Mouse (Mus musculus): ENCODE measurements around the gene Btbd8. TPM values are rescaled to one million over a fixed set of nuclear protein-coding genes. Genes with fewer than 3 reads are reported as not detected.

Btbd8 gene
- total RNA-seq, 4 experiments from 2014 or later = 4.9 to 6.3 (median 5.5) TPM

GRCm38 (mm10) chr5:107516087-107516486, 78.3 kb downstream of the Btbd8 start:
- DNase-seq (ENCODE audit: low spot score) = no peak

DNA sequence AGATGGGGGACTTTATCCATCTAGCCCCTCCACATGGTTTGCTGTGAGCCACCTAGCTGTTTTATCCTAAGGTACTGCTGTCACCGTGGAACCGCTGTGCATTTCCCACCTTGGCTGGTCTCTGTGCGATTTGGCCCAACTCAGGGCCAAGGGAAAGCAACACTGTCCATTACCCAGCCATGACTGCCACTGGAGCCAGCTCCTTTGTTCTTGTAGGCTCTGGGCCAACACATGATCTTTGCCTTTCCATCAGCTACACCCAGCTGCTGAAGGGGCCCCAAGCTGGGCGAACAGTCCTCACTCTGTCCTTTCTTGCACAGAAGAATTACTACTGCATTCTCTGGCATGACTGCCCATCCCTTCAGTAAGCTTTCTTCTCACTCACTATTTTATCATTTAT, 80.8 kb downstream of the Btbd8 start:
- no peak for DNase-seq (ENCODE audit: low spot score)

DNA sequence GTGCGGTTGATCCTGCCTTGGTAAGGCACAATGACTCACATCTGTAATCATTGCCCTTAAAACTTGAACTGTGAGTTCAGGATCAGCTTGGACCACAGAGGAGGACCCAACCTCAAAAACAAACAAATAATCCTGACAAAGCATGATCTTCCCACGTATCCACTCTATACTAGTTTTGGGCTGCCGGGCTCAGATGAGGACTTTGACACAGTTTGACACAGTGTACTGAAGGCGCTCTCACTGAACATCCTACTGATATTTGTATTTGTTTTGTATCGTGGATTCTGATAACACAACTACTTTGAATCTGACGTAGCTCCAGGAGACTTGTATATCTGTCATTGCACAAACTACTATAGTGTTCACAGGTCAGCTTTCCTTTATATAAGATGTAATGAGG, 83.6 kb downstream of the Btbd8 start:
- DNase-seq (ENCODE audit: low spot score) = no peak

- DNase-seq (ENCODE audit: low spot score) = peak; percentile 48
Measured at GRCm38 (mm10) chr5:107521897-107522296, 84.1 kb downstream of the Btbd8 start.

GRCm38 (mm10) chr5:107524281-107524680, 86.5 kb downstream of the Btbd8 start:
- no peak for DNase-seq (ENCODE audit: low spot score)

DNA sequence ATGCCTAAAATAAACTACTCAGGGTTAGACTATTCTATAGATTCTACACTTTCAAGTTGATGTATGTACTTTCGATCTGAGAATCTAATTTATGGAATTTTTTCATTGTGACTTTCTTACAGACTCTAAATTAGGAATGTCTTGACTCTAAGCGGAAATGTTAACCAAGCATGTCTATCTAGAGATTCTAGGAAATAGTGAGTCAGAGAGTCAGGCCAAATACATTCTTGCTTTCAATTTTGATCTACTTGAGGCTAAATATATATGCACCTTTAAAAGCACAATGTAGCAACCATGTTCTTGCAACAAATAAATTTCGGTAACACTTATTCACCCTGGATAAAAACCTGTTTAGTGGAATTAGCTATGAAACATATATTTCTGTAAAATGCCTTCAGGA, 91.1 kb downstream of the Btbd8 start:
- no peak for DNase-seq (ENCODE audit: low spot score)

DNA sequence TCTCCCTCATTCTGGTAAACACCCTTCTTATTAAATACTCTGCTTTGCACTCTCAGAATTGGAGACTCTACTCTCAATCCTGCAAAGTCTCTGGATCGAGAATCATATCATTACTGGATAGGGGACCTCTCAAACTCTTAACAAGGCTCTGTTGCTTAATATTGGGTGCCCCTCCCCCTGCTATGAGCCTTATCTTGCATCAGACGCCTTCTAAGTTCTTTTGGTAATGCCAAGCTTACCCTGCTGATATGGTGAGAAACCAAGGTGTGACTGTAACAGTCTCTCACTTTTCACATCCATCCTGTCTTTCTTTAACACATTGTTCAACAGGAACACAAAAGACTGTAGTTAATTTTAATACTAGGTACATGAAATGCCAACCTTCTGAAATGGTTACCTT, 95.8 kb downstream of the Btbd8 start:
- DNase-seq (ENCODE audit: low spot score) = no peak

DNA sequence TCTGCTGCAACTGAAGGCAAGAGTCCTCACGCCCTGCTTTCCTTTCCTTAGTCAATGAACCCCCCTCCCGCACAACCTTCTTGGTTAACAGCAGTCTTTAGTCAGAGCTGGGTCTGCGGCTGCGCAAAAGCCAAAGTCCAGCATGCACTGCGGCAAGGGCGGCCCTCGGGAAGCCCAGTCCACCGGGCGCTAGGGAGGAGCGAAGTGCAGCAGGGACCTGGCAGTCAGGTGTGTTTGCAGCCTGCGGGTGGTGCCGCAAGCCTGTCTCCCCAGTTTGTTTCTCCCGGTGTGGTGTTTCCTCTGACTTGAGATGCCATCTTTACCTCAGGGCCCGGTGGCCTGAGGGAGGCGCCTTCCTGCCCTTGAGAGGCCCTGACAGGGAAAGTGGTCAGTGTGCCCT, 96.8 kb downstream of the Btbd8 start, which contains the start of gene 1700028K03Rik:
Gene 1700028K03Rik, plus strand, starts transcription at position 129 of the 400 bp plus-strand sequence.
- DNase-seq (ENCODE audit: low spot score) = no peak

DNA sequence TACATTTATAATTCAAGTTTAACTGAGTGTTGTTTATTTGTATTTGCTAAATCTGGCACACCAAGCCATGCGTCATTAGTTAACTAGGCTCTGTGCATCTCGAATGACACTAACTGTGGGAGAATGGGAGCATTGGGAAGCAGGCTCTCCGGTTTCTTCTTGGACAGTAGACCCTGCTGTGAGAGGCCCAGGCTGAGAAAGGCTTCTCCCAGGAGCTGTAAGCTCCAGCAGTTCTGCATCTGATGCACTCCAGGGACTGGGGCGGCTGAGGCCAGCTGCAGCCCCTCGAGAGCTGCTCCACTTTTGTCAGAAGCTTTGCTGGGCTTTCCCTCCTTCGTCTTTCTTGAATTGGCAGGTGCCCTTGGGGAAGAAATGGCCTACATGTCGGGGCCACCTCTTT, 103.9 kb downstream of the Btbd8 start:
- DNase-seq (ENCODE audit: low spot score) = no peak

DNA sequence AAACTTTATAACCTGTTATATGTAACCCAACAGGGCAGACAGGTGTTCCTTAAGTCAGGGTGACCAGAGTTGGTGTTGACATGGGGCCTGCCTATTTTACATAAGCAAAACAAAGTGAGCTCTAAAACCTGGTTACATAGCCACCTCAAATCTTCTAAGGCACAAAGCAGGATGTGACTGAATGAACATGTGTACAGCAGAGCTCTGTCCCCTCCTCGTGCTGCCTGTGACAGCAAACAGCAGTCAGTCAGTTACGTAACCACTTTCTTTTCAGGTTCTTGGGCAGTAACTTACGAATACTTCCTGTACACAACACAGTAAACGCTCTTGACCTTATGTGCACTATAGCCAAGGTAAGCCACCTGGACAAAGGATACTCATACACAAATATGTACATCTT, 108.1 kb downstream of the Btbd8 start:
- no peak for DNase-seq (ENCODE audit: low spot score)

- no peak for DNase-seq (ENCODE audit: low spot score)
Measured at GRCm38 (mm10) chr5:107547955-107548354, 110.2 kb downstream of the Btbd8 start.

- DNase-seq (ENCODE audit: low spot score) = no peak
Measured at GRCm38 (mm10) chr5:107548444-107548843, 110.6 kb downstream of the Btbd8 start.

GRCm38 (mm10) chr5:107554336-107554735, 116.5 kb downstream of the Btbd8 start:
- no peak for DNase-seq (ENCODE audit: low spot score)

GRCm38 (mm10) chr5:107556969-107557368, 119.2 kb downstream of the Btbd8 start:
- no peak for DNase-seq (ENCODE audit: low spot score)

Other genes with a start within 250 kb of the Btbd8 start
- gene Tgfbr3, start 148.4 kb upstream of the Btbd8 start, total RNA-seq (2022) = 10 to 100 TPM; 38.5 to 48.2 (median 44.6) TPM
- gene Brdt, start 106.8 kb upstream of the Btbd8 start, total RNA-seq (2022) = under 1 TPM; 0.11 to 0.52 (median 0.41) TPM
- gene Ephx4, start 35.3 kb upstream of the Btbd8 start, total RNA-seq (2022) = under 1 TPM in 2 of 4 experiments, not detected in 2; 0.49 to 0.79 TPM
- gene Lpcat2b, start 6.4 kb upstream of the Btbd8 start, total RNA-seq (2022) = not detected
- under 1 TPM in 1 of 4 experiments, not detected in 3; 0.09 TPM for gene Gm42669, start 69.6 kb downstream of the Btbd8 start, total RNA-seq (2022)
- gene 1700028K03Rik, start 96.7 kb downstream of the Btbd8 start, total RNA-seq (2022) = not detected
- 1 to 10 TPM; 6.3 to 9.5 (median 7.0) TPM for gene Rpap2, start 159.4 kb downstream of the Btbd8 start, total RNA-seq (2022)
- gene Glmn, start 159.9 kb downstream of the Btbd8 start, total RNA-seq (2022) = 1 to 10 TPM; 2.8 to 5.0 (median 3.8) TPM

Measured in heart, adult 8-10 months (tissue).